Mouse (Mus musculus): ENCODE results near the gene Tmem132b.

Tmem132b gene

DNA sequence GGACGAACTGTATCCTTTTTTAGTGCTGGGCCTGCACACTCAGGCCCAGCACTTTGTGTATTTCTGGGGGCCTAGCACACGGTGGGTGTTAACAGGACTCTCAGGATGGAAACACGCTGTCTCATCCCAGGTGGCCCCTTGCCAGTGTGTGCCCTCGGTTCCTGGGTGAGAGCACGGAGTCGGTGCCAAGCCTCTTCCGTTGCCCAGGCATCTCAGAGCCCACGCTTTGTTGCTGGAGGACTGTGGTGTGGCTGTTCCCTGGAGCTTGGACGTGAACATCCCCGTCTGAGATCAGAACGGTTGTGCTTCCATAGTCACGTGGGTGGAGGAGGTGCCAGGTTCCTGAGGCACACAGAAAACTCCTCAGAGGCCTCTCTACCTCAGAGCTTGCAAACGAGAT is 47.1 kb downstream of the Tmem132b start:
- peak; percentile 93 for DNase-seq (ENCODE audit: low read depth, low spot score)

DNA sequence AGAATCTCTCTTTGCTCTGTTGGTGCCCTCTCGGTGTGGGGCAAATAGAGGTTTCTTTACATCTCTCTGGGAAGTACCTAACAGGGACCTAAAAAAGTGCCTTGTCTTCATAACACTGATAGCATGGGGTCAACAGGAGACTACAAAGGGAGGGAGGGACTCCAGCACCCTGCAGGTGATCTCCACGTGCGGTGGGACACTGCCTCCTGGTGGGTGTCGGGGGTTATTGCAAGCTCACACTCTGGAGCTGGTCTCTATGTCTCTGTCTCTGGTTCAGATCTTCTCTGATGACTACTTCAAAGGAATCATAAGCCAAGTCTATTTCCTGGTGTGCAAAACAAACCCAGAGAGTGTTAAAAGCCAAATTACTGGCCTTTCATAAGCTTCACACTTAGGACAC is 47.6 kb downstream of the Tmem132b start:
- no peak for DNase-seq (ENCODE audit: low read depth, low spot score)

DNA sequence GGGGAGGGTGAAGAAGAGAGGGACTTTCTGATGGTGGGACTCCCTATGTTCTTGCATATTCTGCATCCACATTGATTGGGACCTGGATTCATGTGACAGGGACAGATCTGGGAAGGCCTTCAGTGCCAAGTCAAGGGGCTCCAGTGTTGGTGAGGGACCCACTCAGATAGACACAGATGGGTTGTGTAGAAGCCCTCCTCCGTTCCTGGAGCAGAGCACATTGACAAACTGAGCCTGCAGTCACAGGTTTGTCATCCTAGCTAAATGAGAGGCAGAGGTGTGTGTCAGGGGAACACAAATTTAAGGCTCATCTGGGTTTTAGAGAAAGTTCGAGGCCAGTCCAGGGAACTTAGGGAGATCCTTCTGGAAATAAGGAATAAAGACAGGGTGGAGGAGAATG is 51.7 kb downstream of the Tmem132b start:
- DNase-seq (ENCODE audit: low read depth, low spot score), result peak; percentile 54

- peak; percentile 83 for DNase-seq (ENCODE audit: low read depth, low spot score)
Observed at GRCm38 (mm10) chr5:125583836-125584235, 52.3 kb downstream of the Tmem132b start.

- DNase-seq (ENCODE audit: low read depth, low spot score), result no peak
Observed at GRCm38 (mm10) chr5:125585211-125585610, 53.6 kb downstream of the Tmem132b start.

DNA sequence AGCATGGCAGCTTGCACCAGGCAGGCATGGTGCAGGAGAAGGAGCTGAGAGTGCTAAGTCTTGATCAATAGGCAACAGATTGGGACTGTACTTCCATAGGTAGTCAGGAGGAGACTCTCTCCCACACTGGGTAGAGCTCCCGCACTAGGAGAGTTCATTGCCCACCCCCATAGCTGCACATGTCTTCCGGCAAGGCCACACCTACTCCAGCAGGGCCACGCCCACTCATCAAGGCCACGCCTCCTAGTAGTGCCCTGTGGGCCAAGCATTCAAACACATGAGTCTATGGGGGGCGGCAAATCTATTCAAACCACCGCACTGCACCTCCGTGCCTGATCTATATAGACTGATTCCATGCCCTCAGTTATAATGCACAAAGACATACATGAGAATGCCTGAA is 56.6 kb downstream of the Tmem132b start:
- no peak for DNase-seq (ENCODE audit: low read depth, low spot score)

- peak; percentile 81 for DNase-seq (ENCODE audit: low read depth, low spot score)
Observed at GRCm38 (mm10) chr5:125588876-125589667, 57.5 kb downstream of the Tmem132b start.

- no peak for DNase-seq (ENCODE audit: low read depth, low spot score)
Observed at GRCm38 (mm10) chr5:125598056-125598455, 66.5 kb downstream of the Tmem132b start.

DNA sequence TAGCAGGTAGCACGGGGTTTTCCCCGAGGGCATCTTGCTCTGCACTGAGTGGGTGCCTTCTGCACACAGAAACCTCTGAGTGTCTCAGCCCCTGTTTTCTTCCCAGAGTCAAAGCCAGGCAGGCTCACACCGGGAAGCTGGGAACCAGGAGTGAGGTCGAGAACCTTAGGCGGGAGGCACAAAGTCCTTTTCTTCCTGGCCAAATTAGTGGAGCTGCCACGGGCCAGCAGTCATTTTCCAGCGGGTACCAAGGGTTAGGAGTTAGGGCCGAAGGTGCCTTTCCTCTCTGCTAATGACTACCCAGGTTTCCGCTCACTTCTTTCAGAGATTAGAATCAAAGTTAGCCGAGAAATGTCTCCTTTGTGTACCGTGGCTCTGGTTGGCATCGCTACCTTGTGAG is 75.6 kb downstream of the Tmem132b start:
- no peak for DNase-seq (ENCODE audit: low read depth, low spot score)

GRCm38 (mm10) chr5:125609968-125610367 is 78.4 kb downstream of the Tmem132b start:
- DNase-seq (ENCODE audit: low read depth, low spot score), result no peak

DNA sequence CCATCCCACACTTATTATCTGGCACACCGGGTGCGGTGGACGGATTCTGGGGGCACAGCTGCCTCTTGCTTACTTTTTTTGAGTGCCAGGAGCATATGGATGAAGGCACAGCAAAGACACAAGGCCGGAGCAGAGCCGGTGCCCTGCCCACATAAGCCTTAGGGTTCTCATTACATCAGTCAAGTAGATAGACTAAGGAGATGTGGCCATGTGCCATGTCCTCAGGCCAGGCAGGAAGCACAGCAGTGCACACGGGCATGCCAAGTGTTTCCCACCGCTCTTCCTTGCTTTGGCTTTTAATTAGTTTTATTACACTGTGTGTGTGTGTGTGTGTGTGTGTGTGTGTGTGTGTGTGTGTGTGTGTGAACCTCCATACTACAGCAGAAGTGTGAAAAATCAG is 80.9 kb downstream of the Tmem132b start:
- DNase-seq (ENCODE audit: low read depth, low spot score), result no peak

DNA sequence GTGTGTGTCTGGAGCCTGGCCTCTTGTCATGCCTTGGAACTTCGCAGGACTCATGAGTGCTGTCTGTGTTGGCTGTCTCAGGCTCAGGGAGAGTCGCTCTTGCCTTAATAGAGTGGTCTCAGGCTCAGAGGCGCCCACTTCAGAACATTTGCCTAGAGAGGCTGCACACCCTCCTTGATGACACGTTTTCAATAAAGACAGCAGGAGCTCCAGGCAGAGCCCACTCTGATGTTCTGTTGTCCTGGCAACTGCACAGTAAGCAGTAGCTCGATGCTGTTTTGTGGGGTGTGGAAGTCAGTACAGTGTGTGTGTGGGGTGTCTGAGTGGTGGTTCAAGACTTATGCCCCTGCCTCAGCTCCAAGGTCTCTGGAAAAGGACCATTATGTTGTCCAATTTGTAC is 81.6 kb downstream of the Tmem132b start:
- peak; percentile 64 for DNase-seq (ENCODE audit: low read depth, low spot score)

GRCm38 (mm10) chr5:125614348-125614747 is 82.8 kb downstream of the Tmem132b start:
- DNase-seq (ENCODE audit: low read depth, low spot score), result peak; percentile 34

- no peak for DNase-seq (ENCODE audit: low read depth, low spot score)
Observed at GRCm38 (mm10) chr5:125617050-125617449, 85.5 kb downstream of the Tmem132b start.

DNA sequence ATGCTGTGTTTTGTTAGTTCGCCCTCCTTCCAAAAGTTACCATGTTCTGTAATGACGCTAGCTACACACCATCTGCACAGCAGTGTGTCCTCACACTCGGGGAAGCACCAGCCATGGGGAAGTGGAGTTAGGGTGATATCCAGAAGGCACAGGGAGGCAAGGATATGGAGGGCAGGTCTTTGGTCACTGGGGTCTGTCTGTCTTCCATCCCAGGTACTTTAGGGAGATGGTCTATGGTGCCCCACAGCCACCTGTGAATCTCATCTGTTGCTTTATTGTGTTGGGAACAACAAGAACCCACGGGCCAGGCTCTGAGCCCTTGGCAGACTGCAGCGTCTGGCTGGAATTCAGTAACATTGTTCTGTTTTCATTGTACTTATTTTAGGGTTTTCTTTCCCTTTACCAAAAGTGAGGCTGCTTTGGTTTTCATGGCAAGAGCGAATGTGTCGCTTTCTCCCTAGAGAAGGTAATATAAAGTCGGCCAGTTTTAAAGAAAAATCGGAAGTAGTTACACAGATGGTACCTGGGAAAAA is 96.3 kb downstream of the Tmem132b start:
- DNase-seq (ENCODE audit: low read depth, low spot score), result peak; percentile 68

GRCm38 (mm10) chr5:125634666-125635065 is 103.1 kb downstream of the Tmem132b start:
- no peak for DNase-seq (ENCODE audit: low read depth, low spot score)

DNA sequence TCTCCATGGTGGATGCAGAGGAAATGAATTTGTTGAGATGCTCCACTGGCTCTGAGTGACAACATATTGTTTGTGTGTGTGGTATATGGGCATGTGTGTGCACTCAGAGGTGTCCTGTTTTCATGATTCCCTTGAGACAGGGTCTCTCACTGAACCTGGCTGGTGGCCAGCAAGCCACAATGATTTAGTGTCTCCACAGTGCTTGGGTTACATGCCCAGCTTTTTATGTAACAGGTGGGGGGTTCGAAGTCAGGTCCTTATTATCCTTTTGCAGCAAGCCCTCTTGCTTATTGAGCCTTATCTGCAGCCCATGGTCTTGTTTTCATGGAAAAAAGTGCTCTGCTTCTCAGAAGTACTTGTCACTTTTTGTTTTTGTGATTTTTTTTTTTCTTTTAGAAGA is 109.4 kb downstream of the Tmem132b start:
- DNase-seq (ENCODE audit: low read depth, low spot score), result no peak

DNA sequence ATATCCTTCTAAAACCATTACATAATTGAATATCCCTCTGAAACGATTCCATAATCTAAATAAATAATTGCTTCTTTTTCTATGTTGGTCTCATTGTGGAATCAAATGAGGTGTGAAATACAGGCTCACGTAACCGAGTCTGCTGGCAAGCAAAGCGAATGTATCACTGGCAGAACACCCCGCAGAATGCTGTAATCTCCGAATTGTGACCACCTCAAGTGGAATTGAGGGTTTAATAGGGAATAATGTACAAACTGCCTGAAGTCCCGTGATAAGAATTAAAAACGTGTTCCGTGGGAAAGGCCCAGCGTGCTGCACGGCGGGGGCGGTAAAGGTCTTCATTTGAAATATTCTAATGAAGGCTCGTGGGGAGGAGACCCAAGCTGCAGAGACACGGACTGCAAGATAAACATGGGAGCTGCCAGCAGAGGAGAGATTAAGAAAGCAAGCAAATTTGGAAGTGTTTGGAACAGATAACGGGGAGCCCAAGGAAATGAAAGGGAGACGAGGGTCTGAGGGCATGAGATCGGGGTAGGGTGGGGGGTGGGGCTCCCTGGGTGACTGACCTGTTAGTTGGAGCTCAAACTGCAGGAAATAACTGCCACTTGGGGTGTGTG is 110.1 kb downstream of the Tmem132b start:
- peak; percentile 66 for DNase-seq (ENCODE audit: low read depth, low spot score)

DNA sequence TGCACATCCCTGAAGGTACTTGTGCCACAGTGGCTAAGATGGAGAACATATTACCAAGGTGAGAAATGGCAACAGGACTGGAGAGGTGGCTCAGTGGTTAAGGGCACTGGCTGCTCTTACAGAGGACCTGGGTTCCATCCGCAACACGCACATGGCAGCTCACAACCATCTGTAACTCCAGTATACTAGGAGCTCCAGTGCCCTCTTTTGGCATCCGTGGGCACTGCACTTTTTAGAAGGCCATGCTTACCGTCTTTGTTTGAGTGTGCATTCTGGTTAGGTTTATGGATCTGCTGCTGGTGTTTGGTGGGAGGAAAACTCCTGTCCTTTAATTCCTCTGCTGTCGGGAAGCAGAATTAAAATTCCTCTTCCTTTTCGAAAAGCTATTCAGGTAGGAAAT is 116.7 kb downstream of the Tmem132b start:
- no peak for DNase-seq (ENCODE audit: low read depth, low spot score)

- peak; percentile 48 for DNase-seq (ENCODE audit: low read depth, low spot score)
Observed at GRCm38 (mm10) chr5:125649982-125650381, 118.4 kb downstream of the Tmem132b start.

- peak; percentile 75 for DNase-seq (ENCODE audit: low read depth, low spot score)
Observed at GRCm38 (mm10) chr5:125658101-125658500, 126.5 kb downstream of the Tmem132b start.

DNA sequence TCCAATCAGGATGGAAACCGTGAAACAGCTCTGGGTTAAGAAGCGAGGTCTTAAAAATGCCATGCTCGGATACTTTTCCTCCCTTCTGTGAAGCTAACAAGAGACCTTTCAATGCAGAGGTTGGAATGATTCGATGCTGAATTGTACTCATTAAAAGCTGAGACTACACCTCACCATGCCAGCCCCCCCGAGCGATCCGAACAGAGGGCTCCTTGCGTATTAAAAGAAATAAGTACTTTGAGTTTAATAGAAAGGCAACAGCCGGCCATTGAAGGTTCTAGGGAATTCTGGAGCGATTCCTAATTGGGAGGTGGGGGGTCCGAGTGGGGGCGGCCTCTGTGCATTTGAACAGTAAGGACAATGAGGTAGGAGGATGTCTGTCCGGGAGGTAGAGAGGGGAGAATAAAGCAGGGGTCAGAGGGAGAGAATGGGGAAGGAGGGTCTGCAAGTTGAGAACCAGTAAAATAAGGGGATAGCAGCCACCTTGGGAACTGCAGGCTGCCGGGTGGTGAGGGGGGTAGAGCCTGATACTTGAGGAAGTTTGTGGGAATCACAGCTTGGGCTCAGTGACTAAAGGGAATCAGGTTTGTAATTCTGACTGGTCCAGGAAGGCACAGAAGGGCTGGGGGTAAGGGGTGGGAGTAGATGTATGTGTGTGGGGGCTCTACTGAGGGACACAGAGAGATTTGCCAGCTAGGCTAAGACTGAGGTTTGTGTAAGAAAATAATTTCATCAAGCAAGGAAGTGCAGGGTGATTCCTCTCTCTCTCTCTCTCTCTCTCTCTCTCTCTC is 127.6 kb downstream of the Tmem132b start:
- peak; percentile 53 for DNase-seq (ENCODE audit: low read depth, low spot score)
